Mouse (Mus musculus) left cerebral cortex, adult 8-10 months (tissue): ENCODE results near the gene Ccr6. TPM values are rescaled to one million over a fixed set of nuclear protein-coding genes. Genes with fewer than 3 reads are reported as not detected.
A peak's percentile ranks its signal among the peaks of the same experiment; 100 is the strongest.
"Not testable (repeated sequence)": the region's sequence is repeated elsewhere in the genome, so short reads cannot be mapped to it uniquely, and the experiment has no call there.

Experiments
- DNase-seq, 2 experiments: peaks; one replicate each; pipeline ENCODE4 v3.0.0; 2022; ENCODE audit warnings: low spot score in 2 of 2
- total RNA-seq, 4 experiments: library from RNA; stranded (reverse); gene quantifications; 2 replicates each; pipeline ENCODE4 v1.2.4; 2022

Gene Ccr6
- total RNA-seq, result under 1 TPM; 0.56 to 0.91 (median 0.76) TPM

DNA sequence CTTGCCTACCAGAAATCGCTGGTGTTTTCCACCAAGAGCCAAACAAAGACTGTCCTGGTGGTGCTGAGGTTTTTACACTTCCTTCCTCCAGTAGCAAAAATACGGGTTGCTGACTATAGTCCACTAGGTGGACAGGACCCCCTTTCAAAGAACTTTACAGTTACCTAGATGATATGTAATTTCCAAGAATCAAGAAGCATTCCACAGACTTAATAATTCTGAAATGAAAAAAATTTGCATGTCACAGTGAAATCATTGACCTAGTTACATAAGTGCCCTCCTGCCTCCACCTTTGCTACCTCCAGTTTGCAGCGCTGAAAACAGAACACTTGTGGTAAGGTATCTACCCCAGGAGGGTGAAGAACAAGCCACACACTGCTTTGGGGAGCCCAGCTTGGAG lies at the start of gene Ccr6:
Gene Ccr6, plus strand, starts transcription at position 301 of the 400 bp plus-strand sequence.
- DNase-seq, result no peak

DNA sequence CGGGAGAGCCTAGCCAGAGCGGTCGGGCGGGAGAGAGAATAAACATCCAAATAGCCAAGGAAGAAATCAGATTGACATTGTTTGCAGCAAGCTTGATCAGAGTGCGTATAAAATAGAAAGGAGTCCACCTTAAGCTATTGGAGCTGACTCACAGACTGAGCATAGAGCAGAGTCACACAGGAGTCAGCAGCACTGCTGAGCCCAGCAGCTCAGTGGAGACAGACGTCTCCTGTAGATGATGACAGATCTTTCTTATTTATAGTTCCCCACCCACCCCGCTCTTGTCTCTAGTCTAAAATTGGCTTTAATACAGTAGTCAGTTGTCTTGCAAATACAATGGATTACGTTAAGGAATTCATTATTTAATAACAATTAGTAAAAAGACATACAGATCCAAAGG lies 42.2 kb upstream of the Ccr6 start:
- no peak for DNase-seq

DNA sequence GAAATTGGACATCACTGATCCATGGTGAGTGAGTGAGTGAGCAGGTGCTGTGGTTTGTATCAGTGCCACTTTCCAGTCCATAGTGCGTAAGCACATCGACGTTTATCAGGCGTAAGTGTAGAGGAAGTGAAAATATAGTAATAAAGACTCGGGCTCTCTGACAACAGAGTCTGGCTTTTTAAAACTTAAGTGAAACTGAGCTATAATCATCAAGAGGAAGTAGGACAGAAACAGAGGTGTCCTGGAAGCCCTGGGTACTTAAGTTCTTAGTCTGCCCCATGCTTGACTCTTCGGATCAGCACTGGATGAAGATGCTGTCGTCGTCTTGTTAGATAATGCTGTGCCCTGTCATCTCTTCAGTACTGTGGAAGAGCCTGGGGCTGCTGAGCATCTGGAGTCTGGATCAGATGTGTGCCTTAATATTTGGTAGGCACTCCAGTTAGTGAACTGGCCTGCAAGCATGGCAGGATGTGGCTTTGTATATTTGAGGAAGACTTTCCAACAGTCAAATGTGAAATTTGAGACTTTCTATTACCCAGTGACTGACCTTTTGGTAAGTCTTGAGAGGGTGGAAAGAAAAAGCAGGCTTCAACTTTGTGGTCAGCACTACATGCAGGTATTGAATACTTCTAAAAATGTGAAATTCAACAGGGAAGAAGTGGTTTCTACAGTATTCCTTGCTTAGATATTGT lies 40.0 kb upstream of the Ccr6 start:
- no peak for DNase-seq

DNA sequence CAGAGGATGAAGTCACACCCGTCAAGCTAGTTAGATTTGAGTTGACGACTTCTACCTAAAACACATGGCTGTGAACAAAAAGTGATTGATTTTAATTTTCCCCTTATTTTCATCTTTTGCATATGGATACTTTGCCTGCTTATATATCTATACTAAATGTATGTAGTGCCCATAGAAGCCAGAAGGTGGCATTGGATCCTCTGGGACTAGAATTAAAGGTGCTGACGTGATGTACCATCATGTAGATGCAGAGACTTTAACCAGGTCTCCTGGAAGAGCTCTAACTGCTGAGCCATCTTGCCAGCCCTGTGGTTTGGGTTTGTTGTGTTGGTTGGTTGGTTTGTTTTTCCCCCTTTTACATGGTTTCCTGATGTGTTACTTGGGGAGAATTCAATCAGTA lies 38.2 kb upstream of the Ccr6 start:
- DNase-seq, result no peak

DNA sequence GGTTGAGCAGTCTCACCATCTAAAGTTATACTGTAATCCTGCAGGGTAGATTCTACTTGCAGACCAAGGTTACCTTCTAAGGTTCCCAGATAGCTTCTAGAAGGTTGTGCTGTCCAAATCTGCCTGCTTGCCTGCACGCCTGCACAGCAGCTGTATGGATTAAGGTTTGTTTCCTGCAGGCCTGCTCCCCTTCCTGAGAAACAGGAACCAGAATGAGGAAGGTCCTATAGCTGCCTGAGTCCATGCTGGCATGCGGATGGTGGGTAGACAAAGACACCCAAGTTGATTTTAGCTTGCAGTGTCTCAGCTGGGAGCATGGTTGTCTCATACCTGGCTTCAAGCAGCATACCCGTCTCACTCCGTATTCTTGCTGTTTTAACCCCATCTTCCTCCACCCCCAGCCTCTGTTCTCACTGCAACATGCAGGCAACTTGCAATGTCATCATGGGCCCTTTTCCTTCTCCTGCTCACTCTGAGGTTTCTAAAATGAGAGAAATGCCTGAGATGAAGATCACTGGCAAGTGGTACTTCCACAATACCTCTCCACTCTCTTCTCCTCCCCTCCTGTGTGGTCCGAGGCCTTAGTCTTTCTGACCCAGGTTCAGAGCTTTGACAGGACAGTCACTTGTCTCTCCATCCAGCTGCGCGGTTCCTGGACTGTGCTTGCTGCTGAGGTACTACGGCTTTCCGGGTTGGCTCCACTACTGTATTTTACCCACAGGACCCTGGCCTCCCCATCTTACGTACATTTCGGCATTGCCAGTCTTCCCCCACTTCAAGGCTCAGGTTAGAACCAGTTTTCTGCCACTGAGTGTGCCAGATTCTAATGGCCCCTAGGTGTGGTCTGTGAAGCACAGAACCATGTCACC lies 36.5 kb upstream of the Ccr6 start:
- no peak for DNase-seq

DNA sequence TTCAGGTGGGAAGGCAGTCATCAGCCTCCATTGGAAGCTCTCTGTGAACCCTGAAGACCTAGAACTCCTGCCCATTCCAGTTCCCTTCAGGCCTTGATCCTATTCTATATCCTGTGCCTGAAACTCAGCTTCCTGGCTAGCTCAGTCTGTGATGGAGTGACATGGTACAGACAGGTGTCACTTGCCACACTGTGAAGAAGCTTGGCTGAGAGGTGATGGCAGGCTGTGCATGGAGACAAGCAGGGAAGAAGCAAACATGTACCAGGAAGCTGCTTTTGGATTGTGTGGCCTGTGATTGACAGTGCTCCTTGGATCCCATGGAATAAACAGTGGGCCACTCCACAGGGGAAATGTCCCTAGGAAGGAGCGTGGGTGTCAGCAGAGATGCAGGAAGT lies 35.9 kb upstream of the Ccr6 start:
- no peak for DNase-seq

DNA sequence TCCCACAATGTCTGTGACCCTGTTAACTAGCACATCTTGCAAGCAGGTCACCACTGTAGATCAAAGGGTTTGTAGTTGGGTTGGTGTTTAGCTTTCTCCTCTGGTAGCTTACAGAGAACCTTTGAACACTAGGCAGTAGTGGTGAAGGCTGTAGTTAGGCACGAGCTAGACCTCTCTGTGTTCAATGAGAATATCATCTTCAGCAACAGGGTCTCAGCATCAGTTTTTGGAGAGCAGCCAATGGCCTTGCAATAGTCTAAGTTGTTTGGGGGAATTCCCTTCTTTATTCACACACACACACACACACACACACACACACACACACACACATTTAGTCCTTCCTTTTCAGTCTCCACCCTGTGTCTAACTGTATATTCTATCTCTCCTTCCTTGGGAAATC lies 32.4 kb upstream of the Ccr6 start:
- DNase-seq, result no peak

DNA sequence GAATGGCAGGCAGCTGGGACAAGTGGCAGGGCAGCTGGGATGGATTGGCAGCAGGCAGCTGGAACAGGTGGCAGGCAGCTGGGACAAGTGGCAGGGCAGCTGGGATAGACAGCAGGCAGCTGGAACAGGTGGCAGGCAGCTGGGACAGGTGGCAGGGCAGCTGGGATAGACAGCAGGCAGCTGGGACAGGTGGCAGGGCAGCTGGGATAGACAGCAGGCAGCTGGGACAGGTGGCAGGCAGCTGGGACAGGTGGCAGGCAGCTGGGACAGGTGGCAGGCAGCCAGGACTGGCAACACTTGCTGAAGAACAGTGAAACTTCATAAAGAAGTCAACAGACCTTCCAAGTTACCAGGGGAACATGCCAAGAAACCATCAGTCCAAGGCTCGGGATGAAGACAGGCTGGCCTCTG lies 30.6 kb upstream of the Ccr6 start:
- DNase-seq, result not testable (repeated sequence)

DNA sequence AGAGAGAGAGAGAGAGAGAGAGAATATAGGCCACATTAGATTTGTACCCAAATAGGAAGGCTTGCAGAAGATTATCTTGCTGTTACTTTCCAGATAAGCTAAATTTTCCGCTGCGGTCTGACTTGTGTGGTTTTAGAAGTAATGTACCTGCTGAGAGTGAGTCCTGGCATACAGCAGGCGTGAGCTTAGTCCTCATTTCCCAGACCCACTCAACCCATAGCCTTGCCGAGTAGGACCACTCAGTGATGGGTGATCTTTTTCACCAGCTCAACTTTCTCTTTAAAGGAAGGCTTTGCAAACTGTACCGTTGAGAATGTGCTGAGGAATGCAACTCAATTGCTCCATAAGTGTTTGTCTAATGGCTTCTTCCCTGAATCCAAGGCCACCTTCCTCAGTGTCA lies 29.2 kb upstream of the Ccr6 start:
- no peak for DNase-seq

DNA sequence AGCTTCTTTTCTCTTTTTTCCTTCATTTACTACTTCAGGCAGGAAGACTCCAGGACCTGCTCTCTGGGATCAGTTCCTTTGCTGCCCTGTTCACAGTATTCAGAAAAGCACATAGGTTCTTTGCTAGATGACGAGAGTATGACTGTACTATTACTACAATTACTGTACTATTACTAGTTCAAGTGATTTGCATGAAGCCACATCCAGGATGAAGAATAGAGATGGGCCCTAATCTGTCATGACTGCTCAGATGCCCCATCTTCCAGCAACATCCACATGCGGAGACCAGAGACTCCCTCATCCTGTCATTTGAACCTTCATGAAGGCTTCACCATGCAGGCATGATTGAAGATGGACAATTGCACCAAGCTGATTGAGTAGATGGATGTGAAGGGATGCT lies 26.1 kb upstream of the Ccr6 start:
- DNase-seq, result no peak

DNA sequence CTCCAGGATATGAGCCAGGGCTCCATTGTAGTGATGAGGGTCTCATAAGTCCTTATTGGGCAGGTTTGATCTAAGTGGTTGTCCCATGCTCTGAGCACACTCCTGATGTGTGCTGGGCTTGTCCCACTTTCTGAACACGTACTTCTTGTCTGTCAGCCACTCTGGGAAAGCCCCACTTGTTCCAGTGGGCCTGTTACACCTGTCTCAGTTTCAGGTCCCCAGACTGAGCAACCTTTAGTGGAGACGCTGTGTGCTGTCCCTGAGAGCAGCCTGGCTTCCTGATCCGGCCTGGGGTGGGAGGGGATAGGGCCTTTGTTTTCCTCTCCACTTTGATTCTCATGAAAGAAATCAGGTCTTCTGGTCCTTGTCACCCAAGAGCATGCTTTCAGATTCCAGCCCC lies 25.7 kb upstream of the Ccr6 start:
- no peak for DNase-seq

DNA sequence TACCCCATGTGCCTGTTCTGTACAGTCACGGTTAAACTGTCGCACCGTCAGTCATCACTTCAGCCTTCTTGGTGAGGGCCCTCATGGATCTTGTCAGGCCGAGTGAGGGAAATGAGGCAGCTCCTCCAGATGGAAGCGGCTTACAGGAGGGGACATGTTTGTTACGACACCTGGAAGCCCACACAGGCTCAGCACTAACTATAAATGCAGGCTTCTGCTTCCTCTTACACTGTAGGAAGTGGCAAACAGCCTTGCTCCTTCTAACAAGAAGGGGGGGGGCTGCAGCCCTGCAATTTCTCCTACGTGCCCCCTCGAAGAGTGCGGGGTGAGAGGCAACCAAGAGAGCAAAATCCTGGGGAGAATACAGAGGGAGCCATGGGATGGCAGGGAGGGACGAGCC lies 25.2 kb upstream of the Ccr6 start:
- DNase-seq, result no peak

DNA sequence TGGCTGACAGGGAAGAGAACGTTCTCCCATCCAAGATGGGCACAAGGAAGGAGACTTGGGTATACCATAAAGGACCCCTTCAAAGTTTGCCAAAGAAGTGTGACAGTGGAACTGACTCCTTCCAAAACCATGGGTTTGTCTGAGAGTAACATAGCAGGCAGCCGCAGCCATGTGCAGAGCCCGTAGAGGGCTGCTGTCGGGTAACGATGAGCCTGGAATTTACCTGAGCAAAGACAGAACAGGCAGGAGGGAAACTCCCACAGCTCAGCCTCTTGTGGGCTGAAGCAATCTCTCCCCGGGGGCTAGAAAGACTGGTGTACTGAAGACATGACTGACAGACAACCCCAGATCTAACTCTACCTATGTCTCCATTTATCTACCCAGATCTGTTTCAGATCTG lies 24.4 kb upstream of the Ccr6 start:
- DNase-seq, result no peak

DNA sequence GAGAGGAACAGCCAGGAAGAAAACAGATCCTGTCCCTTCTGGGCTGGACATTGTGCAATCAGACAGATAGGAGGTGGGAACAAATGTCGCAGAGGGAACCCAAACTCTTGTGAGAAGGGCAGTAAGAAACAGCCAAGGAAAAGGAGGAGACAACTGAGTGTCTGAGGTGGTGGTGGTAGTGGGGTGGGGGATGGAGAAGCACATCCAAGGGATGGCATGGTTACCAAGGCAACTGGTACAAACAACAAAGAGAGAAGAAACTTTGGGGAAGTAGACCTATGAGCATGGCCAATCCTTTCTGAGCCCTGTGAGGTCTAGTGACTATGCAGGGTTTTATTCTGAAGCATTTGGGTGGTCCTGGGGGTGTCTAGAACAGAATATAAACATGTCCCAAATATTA lies 21.5 kb upstream of the Ccr6 start:
- DNase-seq, result no peak

DNA sequence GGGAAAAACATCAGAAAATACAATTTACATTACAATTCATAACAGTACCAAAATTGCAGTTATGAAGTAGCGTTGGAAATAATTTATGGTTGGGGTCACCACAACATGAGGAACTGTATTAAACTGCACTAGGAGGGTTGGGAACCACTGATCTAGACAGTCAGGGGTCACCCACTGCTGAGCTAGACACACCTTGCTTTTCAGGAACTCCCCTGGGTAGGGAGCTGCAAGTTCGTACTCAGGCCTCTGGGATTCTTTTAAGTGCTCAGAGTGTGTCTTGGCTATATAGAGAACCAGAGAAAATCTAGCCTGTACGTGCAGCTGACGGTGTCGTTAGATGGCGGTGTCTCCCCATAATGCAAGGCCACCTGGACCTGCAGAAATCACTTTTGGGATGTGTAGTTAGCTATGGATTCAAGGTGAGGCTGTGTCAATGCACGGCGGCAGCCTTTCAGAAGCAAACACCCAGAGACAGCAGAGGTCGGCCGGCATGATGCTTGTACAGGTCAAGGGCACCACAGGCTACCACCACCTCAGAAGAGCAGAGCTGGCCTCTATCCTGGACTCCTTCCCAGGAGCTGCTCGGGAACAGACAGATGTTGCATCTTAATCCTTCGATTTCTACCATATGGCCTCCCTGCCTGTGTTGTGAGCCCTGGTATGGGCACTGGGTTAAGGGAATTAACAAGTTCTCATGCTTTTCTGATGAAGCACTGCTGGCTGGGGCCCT lies 20.7 kb upstream of the Ccr6 start:
- DNase-seq, result no peak

DNA sequence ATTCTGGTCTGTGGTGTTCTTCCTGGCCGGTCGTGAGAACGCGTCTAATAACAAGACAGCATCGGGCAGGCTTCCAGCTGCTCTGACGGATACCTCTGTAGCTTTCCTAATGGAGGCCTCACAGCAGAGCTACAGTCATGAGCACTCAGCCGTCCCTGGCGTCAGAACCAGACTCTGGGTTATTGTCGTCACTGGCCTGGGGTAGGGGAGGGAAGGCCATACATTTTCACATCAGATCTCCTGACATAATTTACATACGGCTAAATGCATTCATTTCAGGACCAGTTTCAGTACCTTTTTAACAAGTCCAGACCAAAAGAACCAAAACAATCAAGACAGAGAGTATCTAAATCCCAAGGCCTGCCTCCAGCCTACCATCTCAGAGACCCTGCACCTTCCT lies 12.6 kb upstream of the Ccr6 start:
- DNase-seq, result no peak

DNA sequence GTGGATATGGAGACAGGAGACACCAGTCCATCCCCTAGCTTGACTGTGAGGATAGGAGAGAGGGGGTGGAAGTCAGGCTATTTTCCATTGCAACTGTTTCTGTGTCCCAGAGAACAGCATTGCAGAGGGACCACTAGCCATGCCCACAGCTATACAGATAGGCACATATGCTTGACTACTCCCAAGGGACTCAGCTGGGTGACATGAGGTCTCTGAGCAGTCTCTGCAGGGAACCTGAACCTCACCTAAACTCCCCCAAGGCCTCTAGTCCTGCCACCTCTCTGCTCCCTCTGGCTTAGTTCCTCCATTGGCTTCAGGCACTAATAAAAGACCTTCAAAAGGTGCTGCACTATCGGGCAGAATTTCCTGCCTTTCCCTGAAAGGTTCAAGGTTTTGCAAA lies 11.8 kb upstream of the Ccr6 start:
- DNase-seq, result no peak

DNA sequence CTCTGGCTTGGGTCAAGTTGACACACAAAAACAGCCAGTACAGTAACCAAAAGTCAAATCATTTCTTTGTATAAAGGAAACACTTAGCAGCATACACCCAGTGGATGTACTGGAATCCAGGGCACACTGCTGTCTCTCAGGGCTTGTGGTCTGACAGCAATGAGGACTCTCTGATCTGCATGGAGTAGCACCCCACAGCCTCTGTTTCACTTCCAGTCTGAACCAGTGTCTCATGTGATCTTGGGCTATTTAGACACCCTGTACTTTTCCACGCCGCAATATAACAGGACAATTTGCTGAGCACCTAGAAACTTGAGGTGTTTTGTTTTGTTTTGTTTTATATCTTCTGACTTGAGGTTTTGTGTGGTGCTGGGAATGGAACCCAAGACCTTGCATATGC lies 10.7 kb upstream of the Ccr6 start:
- no peak for DNase-seq

DNA sequence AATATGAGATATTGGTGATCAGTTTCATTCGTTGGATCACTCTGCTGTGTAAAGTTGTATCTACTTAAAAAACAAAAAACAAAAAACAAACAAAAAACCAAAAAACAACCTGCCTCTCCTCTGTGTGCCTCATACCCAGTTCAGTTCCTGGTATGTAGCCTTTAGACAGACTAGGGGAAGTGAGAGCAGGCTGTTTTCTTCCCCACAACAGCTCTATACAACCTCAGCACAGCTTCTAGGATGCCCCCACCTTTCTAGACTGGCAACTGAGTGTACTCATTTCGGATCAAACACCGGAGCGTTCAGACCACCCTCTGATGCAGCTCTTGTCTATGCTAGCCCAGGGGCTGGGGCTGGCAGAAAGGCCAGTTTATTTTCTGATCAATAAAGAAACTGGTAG lies 10.1 kb upstream of the Ccr6 start:
- no peak for DNase-seq

DNA sequence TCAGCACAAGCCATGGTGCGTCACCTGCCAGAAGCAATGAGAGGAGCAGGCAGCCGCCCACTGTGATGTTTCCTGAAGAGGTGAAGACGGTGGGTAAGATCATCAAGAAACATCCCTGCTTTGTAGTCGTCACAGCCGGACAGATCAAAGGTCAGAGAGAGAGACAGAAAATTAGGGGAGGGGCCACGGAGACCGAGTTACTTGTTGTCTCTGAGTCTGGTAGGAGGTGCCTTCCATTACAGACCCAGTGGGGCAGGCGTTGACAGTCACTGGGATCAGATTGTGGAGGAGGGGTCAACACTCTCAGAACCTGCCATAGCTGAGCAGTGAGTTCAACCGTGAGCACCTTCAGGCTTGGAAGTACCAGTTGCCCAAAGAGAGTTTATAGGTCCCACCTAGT lies 7.2 kb upstream of the Ccr6 start:
- no peak for DNase-seq

DNA sequence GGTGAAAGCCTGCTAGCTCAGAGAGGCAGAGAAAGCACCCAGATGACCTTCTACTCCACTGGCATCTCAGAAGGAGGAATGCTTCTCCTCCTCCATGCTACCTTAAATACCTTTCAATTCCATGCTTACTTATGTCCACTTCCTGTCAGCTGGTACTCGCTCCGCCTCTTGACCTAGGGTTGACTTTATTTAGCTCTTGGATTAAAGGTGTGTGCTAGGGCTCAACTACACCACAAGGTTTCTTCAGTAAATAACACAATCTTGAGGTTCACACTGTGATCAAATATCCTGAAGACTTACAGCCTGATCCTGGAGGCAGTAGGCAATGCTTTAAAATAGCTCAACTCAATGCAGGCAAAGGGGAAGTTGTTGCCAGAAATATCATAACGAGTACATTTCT lies 6.2 kb upstream of the Ccr6 start:
- no peak for DNase-seq

DNA sequence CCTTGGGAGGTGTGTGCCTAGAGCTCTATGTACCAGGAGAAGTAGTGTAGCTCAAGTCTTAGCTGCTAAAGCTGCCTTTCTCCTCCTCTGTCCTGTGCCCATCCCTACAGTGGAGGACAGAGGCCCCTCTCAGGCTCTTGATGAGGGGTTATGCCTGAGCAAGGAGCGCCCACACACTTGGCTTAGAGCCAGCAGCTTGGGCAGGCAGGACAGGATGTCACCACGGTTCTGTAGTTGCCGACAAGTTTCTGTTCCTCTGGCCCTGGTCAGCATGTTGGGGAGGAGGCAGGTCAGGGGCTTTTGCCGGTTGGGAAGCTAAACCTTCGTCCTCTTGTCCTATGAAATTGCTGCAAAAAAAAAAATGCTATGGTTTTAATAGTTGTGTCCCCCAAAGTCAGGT lies 3.8 kb upstream of the Ccr6 start:
- DNase-seq, result peak in 1 of 2 experiments; percentile 41
